In the genomic region with DNA sequence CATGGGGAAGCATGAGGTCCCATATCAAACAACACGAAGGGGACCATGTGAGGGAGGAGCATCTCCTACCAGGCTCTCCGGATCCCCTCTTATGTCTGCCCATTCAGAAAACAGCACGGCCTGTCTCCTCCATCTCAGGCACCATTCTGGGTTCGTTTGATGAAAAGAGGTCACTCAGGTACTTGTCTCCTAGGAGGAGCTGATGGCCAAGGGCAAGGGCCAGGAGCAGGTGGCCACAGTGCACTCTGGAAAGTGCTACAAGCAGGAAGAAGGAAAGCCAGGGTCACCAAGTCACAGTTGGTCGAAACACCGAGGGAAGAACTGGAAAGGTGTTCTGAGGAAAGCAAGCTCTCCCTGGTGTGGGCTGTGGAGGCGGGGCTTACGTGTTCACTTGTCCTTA, we compare ENCODE assay signal across 19 mouse cellular contexts.
DNase-seq lines count a peak whose midpoint lies in the region; TF ChIP-seq lines count a peak whose summit lies in the region.
"Had no signal": no experiment of that assay in that cellular context is flagged by ENCODE, and none has a peak within 500 bp of the region (broad histone marks: within the 10 kb centered on the region; RNA-seq: fewer than 3 reads in every experiment).

No protein-coding gene starts in this region.

- H3K4me3 ChIP-seq in gastrocnemius, adult 2 months = no peak overlapping the region
- no peak overlapping the region for H3K4me3 ChIP-seq in brown adipose tissue, adult 24 weeks (ENCODE audit: insufficient read depth, low read depth, low read length)
- H3K4me3 ChIP-seq: forebrain, embryonic 10.5 days; heart, embryonic 10.5 days; heart, embryonic 13.5 days; hindbrain, embryonic 12.5 days; hindbrain, embryonic 15.5 days had no signal

- peak overlapping the region; percentile 93 for H3K27ac ChIP-seq in gastrocnemius, adult 2 months
- H3K27ac ChIP-seq in brown adipose tissue, adult 24 weeks (replicated peaks; ENCODE audit: low read depth, low read length) = peak overlapping the region; percentile 92
- H3K27ac ChIP-seq: forebrain, embryonic 10.5 days; heart, embryonic 10.5 days; heart, embryonic 13.5 days; hindbrain, embryonic 12.5 days; hindbrain, embryonic 15.5 days had no signal

- no peak for DNase-seq in gastrocnemius, adult 2 months
- DNase-seq in gastrocnemius, postnatal 25 days = no peak
- DNase-seq in kidney, adult 11 months = peak; percentile 34
- DNase-seq in kidney, postnatal 4 days = no peak
- peak; percentile 46 for DNase-seq in kidney, adult 9 months
- DNase-seq in kidney, postnatal 14 days = no peak
- DNase-seq: adrenal gland, adult 8-10 months; adrenal gland, postnatal 25 days; cerebellum, adult 18-20 months; cerebellum, adult 9-10 months; cerebellum, postnatal 14 days; forebrain, postnatal 0 days; heart, postnatal 14 days had no signal

- TF ChIP-seq CTCF in gastrocnemius, adult 2 months (IDR thresholded peaks at IDR 0.05) = no peak

- H3K4me1 ChIP-seq in brown adipose tissue, adult 24 weeks (ENCODE audit: control insufficient read depth, insufficient read depth, insufficient read length, low read length) = peaks cover 23% of the 10 kb centered on the region
- H3K4me1 ChIP-seq: forebrain, embryonic 10.5 days; heart, embryonic 10.5 days; heart, embryonic 13.5 days; hindbrain, embryonic 12.5 days; hindbrain, embryonic 15.5 days had no signal

- intact Hi-C loops in gastrocnemius, adult 2 months (cut with DNase I) = loop anchor here (5.0 kb wide), 1 partner anchor 40 kb away; no protein-coding TSS in a partner anchor

Comparison
In these comparisons a context has a peak if more than half of its experiments do, and no peak if none do; other contexts are left out.
1. DNase-seq: peak in kidney, adult 11 months (single experiment) and kidney, adult 9 months (single experiment); none in gastrocnemius, adult 2 months (single experiment), gastrocnemius, postnatal 25 days (single experiment), kidney, postnatal 4 days (0 of 2) and kidney, postnatal 14 days (single experiment).